Mouse (Mus musculus): Measurements from ENCODE around the gene Ksr1. TPM values are rescaled to one million over a fixed set of nuclear protein-coding genes. Genes with fewer than 3 reads are reported as not detected.
"Not testable (repeated sequence)": the region's sequence is repeated elsewhere in the genome, so short reads cannot be mapped to it uniquely, and the experiment has no call there.

Ksr1 gene
- total RNA-seq, 2 experiments from 2014 or later: 10.4 to 11.9 TPM

DNA sequence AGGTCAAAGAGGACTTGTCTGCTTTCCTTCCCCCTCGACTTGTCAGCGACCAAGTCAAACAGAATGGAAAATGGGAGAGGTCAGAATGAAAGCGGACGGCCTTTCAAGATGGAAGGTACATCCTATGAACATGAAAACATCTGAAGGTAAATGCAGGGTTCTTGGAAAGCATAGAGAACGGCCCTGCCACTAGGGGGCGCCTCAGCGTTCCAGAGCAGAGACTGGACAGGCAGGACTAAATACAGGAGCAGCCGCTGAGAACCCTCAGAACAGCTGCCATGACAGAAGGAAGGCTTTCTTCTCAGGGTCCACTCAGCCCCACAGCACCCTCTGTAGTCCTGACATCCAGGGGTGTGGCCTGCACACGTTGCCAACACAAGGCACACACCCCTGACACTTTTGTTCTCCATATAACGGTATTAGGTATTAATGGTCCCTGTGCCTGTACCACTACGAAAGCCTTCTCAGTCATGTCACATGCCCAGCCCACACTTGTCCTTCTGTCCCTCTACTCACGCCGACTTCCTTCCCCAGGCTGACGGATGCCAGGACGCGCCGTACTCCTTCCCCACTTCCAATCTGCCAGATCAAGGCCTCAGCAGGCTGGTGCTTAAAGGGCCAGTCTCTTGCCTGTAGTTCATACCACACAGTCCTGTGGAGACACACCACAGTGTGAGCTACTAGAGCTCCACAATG, 126.2 kb downstream of the Ksr1 start:
- intact Hi-C loops (cut with DNase I): loop anchor here (2.0 to 10.0 kb wide), 2 partner anchors 53 to 375 kb away; no protein-coding TSS in a partner anchor
- DNase-seq: peak in 1 of 2 experiments; percentile 56

- peak; percentile 74 to 89 for DNase-seq
- intact Hi-C loops (cut with DNase I): loop anchor here (2.0 kb wide), 1 partner anchor 52 kb away; no protein-coding TSS in a partner anchor
Observed at GRCm38 (mm10) chr11:79018954-79019704, 127.1 kb downstream of the Ksr1 start.

- no peak for DNase-seq
- intact Hi-C loops (cut with DNase I): no loop called here
Observed at GRCm38 (mm10) chr11:79017161-79017606, 129.0 kb downstream of the Ksr1 start.

GRCm38 (mm10) chr11:79016236-79016635, 130.0 kb downstream of the Ksr1 start:
- intact Hi-C loops (cut with DNase I): no loop called here
- DNase-seq: no peak

GRCm38 (mm10) chr11:79015660-79016215, 130.5 kb downstream of the Ksr1 start:
- intact Hi-C loops (cut with DNase I): no loop called here
- DNase-seq: no peak

DNA sequence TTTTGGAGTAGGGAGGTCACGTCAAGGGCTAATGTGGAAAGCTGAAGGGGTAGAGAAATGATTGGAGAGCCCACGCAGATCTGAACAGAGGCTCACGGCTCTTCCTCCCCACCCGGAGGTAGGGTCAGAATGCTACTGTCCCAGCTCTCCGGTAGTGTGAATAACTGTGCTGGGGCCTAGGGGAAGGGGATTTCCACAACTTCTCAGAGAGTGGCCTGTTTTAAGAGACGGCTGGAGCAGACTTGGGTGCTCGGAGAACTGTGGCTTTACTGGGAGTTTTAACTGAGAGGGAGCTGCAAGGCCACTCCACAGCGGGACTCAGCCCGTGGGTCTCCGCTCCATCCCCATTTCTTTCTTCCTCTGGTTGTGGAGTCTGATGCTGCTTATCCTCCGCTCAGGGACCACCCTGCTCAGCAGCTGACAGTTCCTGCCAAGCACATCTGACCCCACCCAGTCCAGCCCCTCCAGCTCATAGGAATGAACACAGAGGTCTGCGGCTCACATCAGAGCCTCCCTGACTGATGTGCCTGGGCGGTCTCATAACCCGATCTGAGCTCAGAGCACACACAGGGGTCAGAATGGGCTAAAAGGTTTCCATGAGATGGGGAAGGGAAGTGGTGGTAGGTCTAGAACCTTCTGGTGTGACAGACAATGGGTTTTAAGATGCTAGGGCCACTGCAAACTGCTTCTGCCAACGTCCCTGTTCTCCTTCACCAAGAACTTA, 131.4 kb downstream of the Ksr1 start:
- no peak for DNase-seq
- intact Hi-C loops (cut with DNase I): no loop called here

- DNase-seq: peak in 1 of 2 experiments; percentile 44
- intact Hi-C loops (cut with DNase I): no loop called here
Observed at GRCm38 (mm10) chr11:79013806-79014205, 132.4 kb downstream of the Ksr1 start.

- intact Hi-C loops (cut with DNase I): no loop called here
Observed at GRCm38 (mm10) chr11:79013056-79013455, 133.2 kb downstream of the Ksr1 start.

DNA sequence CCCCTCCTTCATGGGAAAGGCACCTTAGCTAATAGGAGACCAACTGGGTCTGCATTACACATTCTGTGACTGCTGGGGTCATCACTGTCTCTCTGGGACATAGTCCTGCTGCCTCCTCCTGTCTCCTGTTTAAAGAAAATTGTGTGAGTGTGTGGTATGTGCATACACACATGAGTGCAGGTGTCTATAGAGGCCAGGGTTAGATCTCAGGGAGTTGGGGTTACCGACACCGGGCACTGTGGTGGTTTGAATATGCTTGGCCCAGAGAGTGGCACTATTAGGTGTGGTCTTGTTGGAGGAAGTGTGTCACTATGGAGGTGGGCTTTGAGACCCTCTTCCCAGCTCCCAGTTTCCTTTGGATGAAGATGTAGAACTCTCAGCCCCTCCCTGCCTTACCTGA, 133.7 kb downstream of the Ksr1 start:
- DNase-seq: no peak
- intact Hi-C loops (cut with DNase I): no loop called here

More at GRCm38 (mm10) chr11:79013056-79013455, 133.2 kb downstream of the Ksr1 start:
- DNase-seq: no peak

DNA sequence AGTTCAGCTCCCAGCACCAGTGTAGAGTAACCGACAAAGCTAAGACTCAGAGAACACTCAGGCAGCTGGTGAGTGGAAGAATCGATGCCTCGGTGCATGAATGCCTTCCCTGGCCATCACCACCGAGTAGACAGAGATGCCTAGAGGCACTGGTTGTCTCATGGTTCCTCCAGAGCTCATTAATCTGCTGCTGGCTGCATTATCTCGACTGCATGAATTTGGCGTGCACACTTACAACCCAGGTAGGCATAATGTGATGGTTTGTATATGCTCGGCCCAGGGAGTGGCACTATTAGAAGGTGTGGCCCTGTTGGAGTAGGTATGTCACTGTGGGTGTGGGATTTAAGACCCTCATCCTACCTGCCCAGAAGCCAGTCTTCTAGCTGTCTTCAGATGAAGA, 137.3 kb downstream of the Ksr1 start:
- DNase-seq: no peak
- intact Hi-C loops (cut with DNase I): no loop called here

GRCm38 (mm10) chr11:79008007-79008775, 138.0 kb downstream of the Ksr1 start:
- DNase-seq: no peak
- intact Hi-C loops (cut with DNase I): no loop called here

DNA sequence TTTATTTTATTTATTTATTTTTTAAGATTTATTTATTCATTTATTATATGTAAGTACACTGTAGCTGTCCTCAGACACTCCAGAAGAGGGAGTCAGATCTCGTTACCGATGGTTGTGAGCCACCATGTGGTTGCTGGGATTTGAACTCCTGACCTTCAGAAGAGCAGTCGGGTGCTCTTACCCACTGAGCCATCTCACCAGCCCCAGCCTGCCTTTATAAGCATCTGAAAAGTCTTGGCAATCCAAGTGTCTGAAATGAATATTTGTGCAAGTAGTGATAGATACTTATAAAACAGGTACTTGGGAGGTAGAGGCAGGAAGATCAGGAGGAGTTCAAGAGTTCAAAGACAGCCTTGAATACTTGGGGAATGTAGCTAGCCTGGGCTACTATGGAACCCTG, 138.9 kb downstream of the Ksr1 start:
- DNase-seq; intact Hi-C loops (cut with DNase I): not testable (repeated sequence)

DNA sequence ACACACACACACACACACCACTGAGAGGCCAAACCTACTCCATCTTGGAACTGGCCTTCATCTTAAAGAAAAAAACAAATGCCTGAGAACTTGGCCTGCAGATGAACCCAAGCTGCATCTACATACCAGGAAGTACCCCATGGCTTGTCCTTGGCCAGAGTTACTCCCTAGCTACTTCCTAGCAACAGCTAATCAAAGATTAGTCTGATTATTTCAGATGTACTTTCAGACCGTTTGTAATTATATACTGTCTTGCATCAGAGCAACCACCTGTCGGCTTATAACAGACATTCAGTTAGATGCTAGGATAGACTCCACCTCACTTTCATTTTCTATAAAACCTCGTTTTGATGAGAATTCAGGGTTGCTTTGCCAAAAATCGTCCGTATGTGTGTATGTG, 139.8 kb downstream of the Ksr1 start:
- intact Hi-C loops (cut with DNase I): no loop called here
- no peak for DNase-seq

GRCm38 (mm10) chr11:79005578-79006394, 140.4 kb downstream of the Ksr1 start:
- intact Hi-C loops (cut with DNase I): no loop called here
- DNase-seq: no peak

- no peak for DNase-seq
- intact Hi-C loops (cut with DNase I): loop anchor here (2.0 kb wide), 1 partner anchor 37 kb away; no protein-coding TSS in a partner anchor
Observed at GRCm38 (mm10) chr11:79003769-79004638, 142.2 kb downstream of the Ksr1 start.

GRCm38 (mm10) chr11:79003053-79003768, 143.0 kb downstream of the Ksr1 start:
- peak; percentile 51 for DNase-seq
- intact Hi-C loops (cut with DNase I): loop anchor here (2.0 kb wide), 1 partner anchor 36 kb away; no protein-coding TSS in a partner anchor

DNA sequence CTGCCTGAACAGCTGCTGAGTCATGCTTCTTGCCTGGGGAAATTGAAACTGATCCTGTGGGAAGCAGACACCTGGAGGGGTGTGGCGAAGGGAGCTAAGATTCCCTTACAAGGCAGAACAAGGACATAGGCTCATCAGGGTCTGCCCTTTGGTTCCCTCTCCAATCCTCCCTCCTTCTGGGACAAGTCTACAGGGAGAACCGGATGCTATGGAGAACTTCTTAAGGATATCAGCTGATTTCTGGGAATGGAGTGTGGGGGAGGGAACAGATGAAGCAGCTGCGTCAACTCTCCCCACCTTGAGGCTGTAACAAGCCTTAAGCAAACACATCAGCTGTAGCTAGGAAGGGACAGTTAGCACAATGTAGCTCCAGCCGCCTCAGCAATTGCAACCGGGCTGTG, 143.7 kb downstream of the Ksr1 start:
- intact Hi-C loops (cut with DNase I): loop anchor here (2.0 kb wide), 1 partner anchor 36 kb away; no protein-coding TSS in a partner anchor
- peak in 1 of 2 experiments; percentile 38 for DNase-seq
